Mouse (Mus musculus): ENCODE measurements around the gene Vsig8. TPM values are rescaled to one million over a fixed set of nuclear protein-coding genes. Genes with fewer than 3 reads are reported as not detected.

Vsig8 gene
- under 1 TPM; 0.24 to 0.30 TPM for total RNA-seq (2021)
- long read RNA-seq, experiment 1, partial matches to known transcripts, result 1 of 1 reads
- long read RNA-seq, experiment 1, other reads (novel, unspliced or antisense), result 0 of 1 reads
- long read RNA-seq, experiment 2, partial matches to known transcripts, result 0 of 1 reads
- long read RNA-seq, experiment 2, other reads (novel, unspliced or antisense), result 1 of 1 reads

DNA sequence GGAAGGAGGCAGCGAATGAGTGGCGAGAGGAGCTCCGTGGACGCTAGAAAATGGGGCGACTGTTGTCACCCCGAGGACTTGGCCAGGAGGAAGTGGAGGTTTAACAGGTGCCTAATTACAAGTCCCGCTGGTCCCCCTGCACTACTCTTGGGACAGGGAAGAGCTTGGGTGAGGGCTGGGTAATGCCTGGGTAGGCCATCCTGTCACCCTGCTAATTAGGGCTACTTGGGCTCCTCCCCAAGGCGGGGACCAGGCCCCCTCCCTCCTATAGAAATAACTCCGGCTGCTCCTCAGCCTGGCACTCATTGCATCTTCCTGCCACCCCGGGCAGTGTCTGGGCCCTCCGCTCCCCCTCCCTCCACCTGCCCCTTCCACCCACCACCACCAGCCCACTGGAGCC is at the start of gene Vsig8:
TSS of gene Vsig8 (plus strand) at position 301 of the 400 bp plus-strand sequence.
- no peak for DNase-seq

DNA sequence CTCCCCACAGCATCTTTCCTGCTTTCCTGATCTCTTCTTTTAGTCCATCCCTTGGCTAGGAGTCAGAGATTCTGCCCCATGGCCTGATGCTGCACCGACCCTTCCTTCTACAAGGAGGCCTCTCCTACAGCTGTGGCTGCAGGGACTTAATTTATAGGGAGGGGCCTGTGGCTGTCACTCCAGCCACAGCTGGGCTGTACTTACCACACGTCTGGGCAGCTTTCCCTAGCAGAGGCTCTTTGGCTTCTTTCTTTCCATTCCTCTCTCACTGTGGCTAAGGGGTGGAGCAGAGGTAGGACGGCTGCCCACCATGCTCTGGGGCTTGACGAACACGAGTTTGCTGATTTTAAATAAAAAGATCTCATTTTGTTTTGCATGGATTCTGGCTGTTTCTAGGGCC is 48.7 kb upstream of the Vsig8 start:
- no peak for DNase-seq

DNA sequence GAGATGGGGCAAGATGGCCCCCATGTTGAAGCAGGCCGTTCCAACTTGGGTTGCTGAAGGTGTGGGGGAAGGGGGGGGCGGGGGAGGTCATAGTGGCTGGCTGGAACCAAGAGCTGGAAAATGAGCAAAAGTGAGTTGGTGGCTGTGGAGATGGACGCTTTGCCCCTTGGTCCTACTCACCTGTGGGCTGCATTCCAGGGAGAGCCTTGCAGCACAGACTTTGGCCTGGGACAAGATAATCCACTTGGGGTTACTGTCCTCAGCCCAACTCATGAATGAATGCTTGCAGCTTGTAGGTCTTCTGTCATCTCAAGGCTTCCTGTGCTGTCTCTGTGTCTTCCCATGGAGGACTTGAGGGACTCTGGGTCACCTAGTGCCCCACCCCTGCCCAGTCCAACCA is 48.0 kb upstream of the Vsig8 start:
- DNase-seq, result no peak

DNA sequence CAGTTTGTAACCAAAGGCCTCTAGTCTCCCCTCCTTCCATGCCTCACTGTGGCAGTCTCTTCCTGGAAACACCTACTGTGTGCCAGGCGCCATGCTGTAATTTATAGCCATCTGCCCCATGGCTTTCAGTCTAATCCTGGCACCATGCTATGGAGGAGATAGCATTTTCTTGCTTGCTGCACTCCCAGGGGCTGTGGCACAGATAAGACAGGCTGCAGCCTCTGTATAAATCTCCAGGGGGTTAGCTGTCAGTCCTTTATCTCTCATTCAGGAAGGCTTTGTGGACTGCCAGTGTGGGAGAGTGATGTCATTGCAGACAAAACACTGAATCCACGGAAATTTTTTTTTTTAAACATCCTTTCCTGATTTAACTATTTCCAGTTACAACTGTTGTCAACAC is 47.6 kb upstream of the Vsig8 start:
- no peak for DNase-seq

GRCm38 (mm10) chr1:172509235-172509634 is 46.5 kb upstream of the Vsig8 start:
- no peak for DNase-seq

- no peak for DNase-seq
Measured at GRCm38 (mm10) chr1:172509983-172510382, 45.8 kb upstream of the Vsig8 start.

- no peak for DNase-seq
Measured at GRCm38 (mm10) chr1:172510421-172510972, 45.2 kb upstream of the Vsig8 start.

- DNase-seq, result peak; percentile 71
Measured at GRCm38 (mm10) chr1:172512962-172513361, 42.8 kb upstream of the Vsig8 start.

- peak; percentile 47 for DNase-seq
Measured at GRCm38 (mm10) chr1:172513525-172514212, 42.1 kb upstream of the Vsig8 start.

DNA sequence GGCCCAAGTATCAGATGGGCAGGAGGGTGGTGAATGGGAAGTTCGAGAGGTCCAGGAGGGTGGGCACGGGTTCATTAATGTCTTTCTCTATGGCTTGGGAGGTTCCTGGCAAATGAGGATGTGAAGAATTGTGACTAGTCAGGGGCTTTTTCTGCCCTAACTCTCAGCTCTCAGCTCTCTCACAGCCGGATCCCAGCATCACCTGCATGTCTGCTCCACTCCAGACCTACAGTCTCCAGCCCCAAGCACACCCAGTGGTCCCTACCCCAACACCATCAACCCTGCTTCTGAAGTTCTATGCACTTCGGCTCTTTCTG is 41.6 kb upstream of the Vsig8 start:
- DNase-seq, result no peak

DNA sequence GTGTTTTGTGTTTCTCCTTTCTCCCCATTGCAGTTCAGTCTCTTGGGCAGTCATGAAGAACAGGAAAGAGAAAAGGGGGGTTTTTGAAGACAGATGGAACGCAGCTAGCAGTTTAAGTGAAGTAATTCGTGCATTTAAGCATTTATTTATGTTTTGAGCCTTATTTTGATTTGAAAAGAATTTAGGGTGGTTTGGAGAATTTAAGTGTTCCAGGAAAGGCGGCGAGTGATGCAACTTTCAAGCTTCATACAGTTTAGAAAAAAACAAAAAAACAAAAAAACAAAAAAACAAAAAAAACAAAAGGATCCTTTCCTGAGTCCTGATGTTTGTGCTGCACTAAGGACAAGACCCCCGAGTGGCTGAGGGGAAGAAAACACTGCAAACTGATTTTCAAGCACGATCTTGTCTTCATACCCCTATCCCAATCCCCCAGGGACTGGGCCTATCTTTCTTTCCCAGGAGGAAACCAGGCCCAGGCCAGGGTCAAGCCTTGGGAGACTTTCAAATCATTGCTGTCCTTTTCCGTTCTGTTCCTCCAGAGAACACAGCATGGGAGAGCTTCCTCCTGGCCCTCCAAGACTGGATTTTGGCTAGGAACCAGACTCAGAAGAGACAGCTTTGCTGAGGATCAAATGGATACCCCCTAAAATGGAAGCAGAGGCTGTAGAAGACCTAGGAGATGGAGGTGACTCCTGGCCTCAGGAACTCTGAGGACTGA is 41.0 kb upstream of the Vsig8 start:
- DNase-seq, result no peak

DNA sequence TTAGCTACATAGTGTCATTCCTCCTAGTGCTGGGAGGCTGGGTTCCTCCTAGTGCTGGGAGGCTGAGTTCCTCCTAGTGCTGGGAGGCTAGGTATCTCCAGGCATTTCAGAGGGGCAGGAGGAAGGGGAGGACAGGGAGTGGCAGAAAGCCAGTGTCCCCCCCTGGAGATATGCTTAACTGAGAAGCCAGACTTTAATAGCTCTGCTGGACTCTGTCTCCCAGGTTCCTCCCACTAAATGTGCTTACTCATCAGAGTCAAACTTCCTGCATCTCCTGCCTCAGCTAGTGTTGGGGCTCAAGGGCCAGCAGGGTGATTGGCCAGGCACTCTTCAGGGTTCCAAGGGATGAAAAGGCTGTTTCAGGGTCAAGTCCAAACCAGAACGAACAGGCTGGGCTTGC is 40.3 kb upstream of the Vsig8 start:
- DNase-seq, result no peak

GRCm38 (mm10) chr1:172518013-172518412 is 37.7 kb upstream of the Vsig8 start:
- no peak for DNase-seq

DNA sequence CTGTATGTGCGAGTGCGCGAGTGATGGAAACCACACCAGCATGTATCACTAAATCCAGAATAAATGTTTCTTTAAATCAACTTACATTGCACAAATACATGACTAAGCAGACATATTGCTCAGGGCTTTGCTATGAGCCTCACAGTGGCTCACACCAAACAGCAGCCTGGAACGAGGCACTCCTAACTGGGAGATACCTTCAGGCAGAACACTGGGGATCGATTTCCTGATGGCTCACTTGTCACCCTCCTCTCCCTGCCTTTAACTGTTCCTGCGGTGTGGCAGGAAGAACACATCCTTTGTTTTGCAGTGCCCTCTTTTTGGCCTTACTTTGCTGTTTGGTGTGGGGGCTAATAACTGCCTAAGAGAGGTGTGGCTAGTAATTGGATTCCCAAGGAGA is 36.1 kb upstream of the Vsig8 start:
- no peak for DNase-seq

- peak; percentile 85 for DNase-seq
Measured at GRCm38 (mm10) chr1:172520576-172521440, 34.9 kb upstream of the Vsig8 start, which contains the start of gene Cfap45. Gene Cfap45, plus strand, starts transcription at chr1:172520801.

DNA sequence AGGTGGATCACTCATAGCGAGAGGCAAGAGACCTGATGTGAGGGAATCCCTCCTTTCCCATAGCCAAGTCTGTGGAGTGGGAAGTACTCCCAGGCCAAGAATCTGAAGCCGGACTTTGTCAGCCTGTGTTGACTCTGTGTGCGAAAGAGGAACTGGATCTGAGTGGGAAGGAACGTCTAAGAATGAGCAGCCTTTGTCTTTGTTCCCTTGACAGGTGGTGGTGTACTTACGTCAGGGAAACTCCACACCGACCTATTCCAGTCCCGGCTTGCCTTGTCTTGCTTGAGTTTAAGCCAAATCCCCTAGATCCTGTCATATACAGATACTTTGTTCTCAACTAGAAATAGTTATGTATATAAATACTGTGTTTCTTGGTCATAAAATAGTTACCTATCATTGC is 33.2 kb upstream of the Vsig8 start:
- no peak for DNase-seq

- DNase-seq, result no peak
Measured at GRCm38 (mm10) chr1:172523699-172524101, 32.0 kb upstream of the Vsig8 start.

DNA sequence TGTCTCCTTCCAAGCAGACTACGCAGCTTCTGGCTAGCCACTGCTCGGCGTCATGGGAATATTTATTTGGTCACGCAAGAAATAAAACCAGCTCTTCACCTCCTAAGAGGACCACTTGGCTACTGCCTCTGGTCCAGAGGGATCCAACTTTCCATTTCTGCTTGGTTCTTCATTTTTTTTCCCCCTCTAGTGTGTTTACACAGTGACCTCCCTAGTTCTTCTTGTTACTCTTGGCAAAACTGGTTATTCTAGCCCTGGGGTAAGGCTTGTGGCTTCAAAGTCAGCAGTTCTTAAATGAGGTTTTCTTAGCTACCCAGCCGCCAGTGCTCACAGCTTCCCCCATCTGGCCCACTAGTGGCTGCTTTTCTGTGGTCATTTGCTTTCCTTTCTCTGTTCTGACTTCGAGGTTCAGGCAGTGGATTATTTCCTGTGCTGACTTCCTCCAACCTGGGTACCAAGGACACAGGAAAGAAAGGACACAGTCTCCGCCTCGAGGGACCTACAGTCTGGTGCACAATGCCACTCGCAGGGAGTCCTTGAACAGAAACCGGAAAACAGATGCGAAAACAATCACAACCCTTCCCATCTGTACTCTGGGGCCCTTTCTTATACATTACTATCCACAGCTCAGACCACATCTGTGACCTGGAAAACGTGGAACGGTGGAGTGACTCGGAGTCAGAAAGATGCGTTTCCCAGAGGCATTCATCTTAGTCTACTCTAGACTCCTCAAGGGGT is 30.5 kb upstream of the Vsig8 start:
- DNase-seq, result no peak

DNA sequence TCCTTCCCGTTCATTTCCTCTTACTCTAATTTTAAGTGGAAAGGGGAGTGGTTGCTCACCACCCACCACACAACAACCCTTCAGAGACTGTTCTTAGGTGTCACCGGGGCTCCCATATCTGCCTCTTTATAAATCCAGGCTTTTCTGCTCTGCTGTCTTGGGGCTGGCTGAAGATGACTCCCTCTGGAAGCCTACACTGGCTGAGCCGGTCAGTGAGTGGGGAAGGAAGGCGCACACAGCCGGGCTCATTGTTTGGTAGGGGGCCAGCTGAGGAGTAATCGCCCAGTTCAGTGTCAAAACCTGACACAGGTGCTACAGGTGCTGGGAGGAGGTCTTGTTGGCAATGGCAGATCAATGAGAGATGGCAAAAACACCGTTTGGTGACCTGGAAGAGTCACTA is 29.8 kb upstream of the Vsig8 start:
- no peak for DNase-seq

DNA sequence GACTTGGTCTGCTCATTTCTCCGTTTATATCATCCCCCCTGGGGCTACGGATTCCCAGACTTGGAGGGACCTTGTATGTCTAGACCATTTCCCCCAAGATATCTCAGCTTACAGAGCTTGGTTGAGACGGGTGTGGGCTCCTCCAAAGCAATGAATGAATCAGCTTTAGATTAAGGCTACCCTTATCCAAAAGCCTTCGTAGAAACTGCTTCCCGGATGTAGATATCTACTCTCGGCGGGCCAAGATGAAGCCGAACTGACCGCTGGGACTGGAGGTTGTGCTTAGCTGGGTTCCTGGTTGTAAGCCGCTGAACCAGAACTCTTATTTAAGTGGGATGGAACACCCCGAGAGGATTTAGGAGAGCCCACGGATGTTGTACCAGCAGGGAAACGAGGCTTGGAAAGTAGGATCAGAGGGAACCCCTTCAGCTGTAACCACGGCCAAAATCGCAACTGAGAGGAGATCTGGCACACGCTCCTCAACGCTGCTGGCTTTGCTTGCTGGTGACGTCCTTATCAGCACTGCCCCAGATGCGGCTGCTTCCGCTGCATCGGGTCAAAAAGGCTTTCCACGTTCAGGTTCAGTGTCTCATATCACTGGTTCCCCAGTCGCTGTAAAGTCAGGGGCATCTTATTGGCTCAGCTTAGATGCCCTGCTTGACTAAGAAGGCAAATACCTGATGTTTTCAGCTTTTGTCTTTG is 29.2 kb upstream of the Vsig8 start:
- no peak for DNase-seq

DNA sequence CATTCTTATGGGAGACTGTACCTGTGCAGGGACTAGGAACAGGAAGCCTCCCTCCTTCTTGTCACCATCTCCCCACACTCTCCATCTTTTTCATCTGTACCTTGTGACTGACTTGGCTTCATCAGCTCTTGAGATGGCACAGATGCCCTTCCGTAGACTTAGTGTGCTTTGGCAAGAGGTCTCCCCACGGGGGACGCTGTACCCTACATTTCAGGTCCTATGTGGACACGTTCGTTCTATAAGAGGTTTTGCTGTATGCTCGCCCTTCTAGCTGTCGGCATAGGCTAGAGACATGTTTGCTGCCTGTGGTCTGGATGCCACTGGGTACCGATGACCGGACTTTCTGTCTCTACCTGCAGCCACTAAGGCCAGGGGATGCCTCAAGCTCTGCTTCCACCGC is 28.3 kb upstream of the Vsig8 start:
- no peak for DNase-seq

Data from adrenal gland, postnatal 10 days (tissue).